Mouse (Mus musculus) MEL (cell line): ENCODE measurements around the gene Gm20388. TPM values are rescaled to one million over a fixed set of nuclear protein-coding genes. Genes with fewer than 3 reads are reported as not detected.

Experiments
- DNase-seq: peaks from one replicate; pipeline ENCODE4 v3.0.0; 2011; ENCODE audit warnings: low read depth, low spot score
- H3K27ac ChIP-seq: 2 replicates; pipeline ENCODE4 v1.5.1; 2012; ENCODE audit warnings: low read depth, mild to moderate bottlenecking, control low read depth, low read length, moderate library complexity; ENCODE audit not compliant: control insufficient read depth
- H3K27me3 ChIP-seq, 2 experiments: fragments of 150-350 bp in 1 of 2; sonication (generic) in 1 of 2; 2 replicates each; pipeline ENCODE4 v1.6.1; 2012; ENCODE audit warnings: low read length in 2 of 2, mild to moderate bottlenecking in 2 of 2, improper control_type of control experiment in 1 of 2, moderate library complexity in 1 of 2; ENCODE audit not compliant: insufficient read depth in 2 of 2, control insufficient read depth in 1 of 2
- H3K36me3 ChIP-seq, 2 experiments: 2 replicates each; pipeline ENCODE4 v1.6.1; 2012 to 2014; ENCODE audit warnings: low read length in 2 of 2, improper control_type of control experiment in 1 of 2, inconsistent platforms in 1 of 2, mild to moderate bottlenecking in 1 of 2; ENCODE audit not compliant: insufficient read depth in 2 of 2, control insufficient read depth in 1 of 2
- H3K4me1 ChIP-seq, 2 experiments: fragments of 150-350 bp in 1 of 2; sonication (generic) in 1 of 2; 2 replicates each; pipeline ENCODE4 v1.6.1; 2012; ENCODE audit warnings: low read length in 2 of 2, improper control_type of control experiment in 1 of 2, mild to moderate bottlenecking in 1 of 2; ENCODE audit not compliant: insufficient read depth in 2 of 2, control insufficient read depth in 1 of 2
- H3K4me3 ChIP-seq, 2 experiments: fragments of 150-350 bp in 1 of 2; sonication (generic) in 1 of 2; 2 replicates each; pipeline ENCODE4 v1.5.1; 2012; ENCODE audit warnings: low read depth in 2 of 2, low read length in 2 of 2, mild to moderate bottlenecking in 2 of 2, moderate library complexity in 2 of 2, control low read depth in 1 of 2, improper control_type of control experiment in 1 of 2; ENCODE audit not compliant: control insufficient read depth in 1 of 2, insufficient read depth in 1 of 2
- H3K79me2 ChIP-seq: 2 replicates; pipeline ENCODE4 v1.6.1; 2012; ENCODE audit warnings: mild to moderate bottlenecking, low read length, moderate library complexity; ENCODE audit not compliant: control insufficient read depth, poor library complexity, insufficient read depth
- H3K9ac ChIP-seq: 2 replicates; pipeline ENCODE4 v1.6.1; 2012; ENCODE audit warnings: low read depth, mild to moderate bottlenecking, control low read depth, low read length, moderate library complexity; ENCODE audit not compliant: control insufficient read depth, poor library complexity, severe bottlenecking
- H3K9me3 ChIP-seq: fragments of 150-350 bp; sonication (generic); replicated peaks from 2 replicates; pipeline ENCODE4 v1.6.1; 2012; ENCODE audit warnings: mild to moderate bottlenecking, low read length, improper control_type of control experiment, moderate library complexity; ENCODE audit not compliant: insufficient read depth
- CHD1 ChIP-seq: IDR thresholded peaks from 2 replicates; pipeline ENCODE4 v1.6.1; 2012; ENCODE audit warnings: low read depth, mild to moderate bottlenecking, inconsistent platforms, low read length, improper control_type of control experiment
- CHD2 ChIP-seq: IDR thresholded peaks from 2 replicates; pipeline ENCODE4 v1.6.1; 2011; ENCODE audit warnings: low read length, improper control_type of control experiment
- CTCF ChIP-seq, 3 experiments: IDR thresholded peaks in 2 of 3; conservative IDR thresholded peaks in 1 of 3; 2 replicates each; pipeline ENCODE4 v1.5.1; 2011 to 2012; ENCODE audit warnings: low read length in 3 of 3, low read depth in 2 of 3, mild to moderate bottlenecking in 2 of 3, improper control_type of control experiment in 1 of 3, inconsistent platforms in 1 of 3, mixed read lengths in 1 of 3, moderate library complexity in 1 of 3; ENCODE audit not compliant: control insufficient read depth in 1 of 3, insufficient read depth in 1 of 3, poor library complexity in 1 of 3, severe bottlenecking in 1 of 3
- E2F4 ChIP-seq: IDR thresholded peaks from 2 replicates; pipeline ENCODE4 v1.6.1; 2011; ENCODE audit warnings: low read depth, low read length, improper control_type of control experiment, borderline replicate concordance
- EP300 ChIP-seq, 2 experiments: IDR thresholded peaks; 2 replicates each; pipeline ENCODE4 v1.6.1; 2011; ENCODE audit warnings: improper control_type of control experiment in 2 of 2, low read length in 2 of 2, low read depth in 1 of 2, mild to moderate bottlenecking in 1 of 2
- ETS1 ChIP-seq: IDR thresholded peaks from 2 replicates; pipeline ENCODE4 v1.6.1; 2012; ENCODE audit warnings: low read depth, mild to moderate bottlenecking, inconsistent platforms, low read length, improper control_type of control experiment, moderate library complexity
- GABPA ChIP-seq: IDR thresholded peaks from 2 replicates; pipeline ENCODE4 v1.6.1; 2012; ENCODE audit warnings: low read depth, mild to moderate bottlenecking, inconsistent platforms, low read length, improper control_type of control experiment, moderate library complexity
- GATA1 ChIP-seq: IDR thresholded peaks from 2 replicates; pipeline ENCODE4 v1.6.1; 2011; ENCODE audit warnings: low read depth, low read length, improper control_type of control experiment
- JUND ChIP-seq: IDR thresholded peaks from 2 replicates; pipeline ENCODE4 v1.6.1; 2011; ENCODE audit warnings: low read depth, mild to moderate bottlenecking, improper control_type of control experiment, low read length
- KAT2A ChIP-seq: conservative IDR thresholded peaks from 2 replicates; pipeline ENCODE4 v1.6.1; 2012; ENCODE audit warnings: low read depth, low read length, improper control_type of control experiment, inconsistent platforms
- MAFK ChIP-seq: IDR thresholded peaks from 2 replicates; pipeline ENCODE4 v1.6.1; 2011; ENCODE audit warnings: low read depth, mild to moderate bottlenecking, low read length, improper control_type of control experiment, borderline replicate concordance
- MAX ChIP-seq: IDR thresholded peaks from 2 replicates; pipeline ENCODE4 v1.6.1; 2011; ENCODE audit warnings: low read length, improper control_type of control experiment
- MAZ ChIP-seq: IDR thresholded peaks from 2 replicates; pipeline ENCODE4 v1.6.1; 2012; ENCODE audit warnings: low read depth, mild to moderate bottlenecking, inconsistent platforms, low read length, improper control_type of control experiment
- MEF2A ChIP-seq: IDR thresholded peaks from 2 replicates; pipeline ENCODE4 v1.6.1; 2014; ENCODE audit warnings: low read depth, mild to moderate bottlenecking, inconsistent platforms, low read length, improper control_type of control experiment; ENCODE audit not compliant: poor library complexity, insufficient replicate concordance, severe bottlenecking; ENCODE audit errors: extremely low read depth
- MXI1 ChIP-seq: IDR thresholded peaks from 2 replicates; pipeline ENCODE4 v1.6.1; 2011; ENCODE audit warnings: mild to moderate bottlenecking, low read depth, low read length, improper control_type of control experiment
- MYB ChIP-seq: IDR thresholded peaks from 2 replicates; pipeline ENCODE4 v1.6.1; 2011; ENCODE audit warnings: mild to moderate bottlenecking, low read depth, low read length, improper control_type of control experiment
- POLR2A ChIP-seq, 2 experiments: IDR thresholded peaks; 2 replicates each; pipeline ENCODE4 v1.6.1; 2011 to 2012; ENCODE audit warnings: low read length in 2 of 2, mild to moderate bottlenecking in 2 of 2, control low read depth in 1 of 2, improper control_type of control experiment in 1 of 2, low read depth in 1 of 2, moderate library complexity in 1 of 2; ENCODE audit not compliant: control insufficient read depth in 1 of 2, insufficient read depth in 1 of 2, poor library complexity in 1 of 2
- POLR2AphosphoS5 ChIP-seq: IDR thresholded peaks from 2 replicates; pipeline ENCODE4 v1.6.1; 2012; ENCODE audit warnings: low read depth, borderline replicate concordance, mild to moderate bottlenecking, inconsistent platforms, low read length, moderate library complexity, mixed read lengths
- SIN3A ChIP-seq: IDR thresholded peaks from 2 replicates; pipeline ENCODE4 v1.6.1; 2012; ENCODE audit warnings: low read length, improper control_type of control experiment, inconsistent platforms
- TCF12 ChIP-seq: IDR thresholded peaks from 2 replicates; pipeline ENCODE4 v1.6.1; 2014; ENCODE audit warnings: low read depth, mild to moderate bottlenecking, inconsistent platforms, low read length, improper control_type of control experiment, moderate library complexity
- UBTF ChIP-seq: IDR thresholded peaks from 2 replicates; pipeline ENCODE4 v1.6.1; 2012; ENCODE audit warnings: low read depth, mild to moderate bottlenecking, inconsistent platforms, low read length, improper control_type of control experiment, moderate library complexity, borderline replicate concordance; ENCODE audit not compliant: insufficient read depth
- ZMIZ1 ChIP-seq: IDR thresholded peaks from 2 replicates; pipeline ENCODE4 v1.6.1; 2012; ENCODE audit warnings: low read depth, mild to moderate bottlenecking, inconsistent platforms, low read length, improper control_type of control experiment, moderate library complexity
- polyA plus RNA-seq, 2 experiments: library from polyadenylated mRNA; stranded (reverse) in 1 of 2; unstranded in 1 of 2; fragments of >175 nt in 1 of 2; fragments of >200 nt in 1 of 2; gene quantifications; 2 replicates each; pipeline versions ENCODE4 v1.2.1 to v1.2.4; 2012; ENCODE audit warnings: low replicate concordance in 2 of 2, low read depth in 1 of 2; ENCODE audit not compliant: insufficient read length in 2 of 2, insufficient read depth in 1 of 2, missing spikeins in 1 of 2
- total RNA-seq: library from RNA; depleted of rRNA; stranded (reverse); fragments of 300-350 nt; gene quantifications from 2 replicates; pipeline ENCODE4 v1.2.3, GENCODE M21; 2012

Gm20388 gene
- total and polyA plus RNA-seq, 3 experiments = 11.1 to 17.8 TPM; not detected in 1

GRCm38 (mm10) chr8:122326114-122326542 is 2415.5 kb downstream of the Gm20388 start (continued):
- TF ChIP-seq SIN3A (peak; percentile 70), MAZ (peak; percentile 93)

GRCm38 (mm10) chr8:122329072-122329471 is 2418.4 kb downstream of the Gm20388 start:
- H3K27ac ChIP-seq = peak overlapping the region; percentile 13; the same call in 1 of the 2 replicates
- H3K9me3 ChIP-seq = no peaks in the 10 kb centered on the region
- TF ChIP-seq KAT2A = no peak
- TF ChIP-seq GABPA = no peak
- TF ChIP-seq POLR2A (IDR thresholded peaks at IDR 0.05; ENCODE audit: control insufficient read depth in 1 of 2, insufficient read depth in 1 of 2, low read depth in 1 of 2, low read length in 2 of 2, poor library complexity in 1 of 2) = 0 out of 4 replicates have a peak, but pooled peaks of 1 of the 2 experiments have one; percentile 15
- no peak for TF ChIP-seq CTCF (IDR thresholded peaks at IDR 0.05 in 2 of 3, conservative IDR thresholded peaks at IDR 0.05 in 1 of 3; ENCODE audit: control insufficient read depth in 1 of 3, insufficient read depth in 1 of 3, low read depth in 2 of 3, low read length in 3 of 3, poor library complexity in 1 of 3, severe bottlenecking in 1 of 3)
- no peak for TF ChIP-seq MAX
- no peak for TF ChIP-seq E2F4
- H3K79me2 ChIP-seq = peaks cover 20% of the 10 kb centered on the region
- no peaks in the 10 kb centered on the region for H3K27me3 ChIP-seq
- DNase-seq = no peak
- peaks cover 8 to 33% of the 10 kb centered on the region in 2 experiments for H3K4me1 ChIP-seq
- no peak overlapping the region for H3K9ac ChIP-seq
- H3K4me3 ChIP-seq = no peak overlapping the region
- peaks cover 29 to 40% of the 10 kb centered on the region in 2 experiments; a peak in 3 of 4 replicates for H3K36me3 ChIP-seq

GRCm38 (mm10) chr8:122329553-122330239 is 2419.1 kb downstream of the Gm20388 start:
- Histone ChIP-seq H3K9ac (no peak overlapping the region), H3K36me3 (peaks cover 30 to 33% of the 10 kb centered on the region in 2 experiments; a peak in 3 of 4 replicates), H3K4me3 (no peak overlapping the region), H3K27me3 (no peaks in the 10 kb centered on the region), H3K79me2 (peaks cover 14% of the 10 kb centered on the region), H3K4me1 (peaks cover 4 to 27% of the 10 kb centered on the region in 2 experiments; a peak in 3 of 4 replicates), H3K27ac (peak overlapping the region; percentile 15; the same call in 1 of the 2 replicates), H3K9me3 (no peaks in the 10 kb centered on the region)
- TF ChIP-seq MXI1 (no peak), POLR2A (IDR thresholded peaks at IDR 0.05; ENCODE audit: control insufficient read depth in 1 of 2, insufficient read depth in 1 of 2, low read depth in 1 of 2, low read length in 2 of 2, poor library complexity in 1 of 2) (0 out of 4 replicates have a peak, but pooled peaks of 1 of the 2 experiments have one; percentile 5), UBTF (no peak), MYB (no peak), CHD1 (no peak), MAFK (peak; percentile 34; the same call in 1 of the 2 replicates), EP300 (IDR thresholded peaks at IDR 0.05; ENCODE audit: low read depth in 1 of 2, low read length in 2 of 2) (peak in 1 of 2 experiments; percentile 62; a peak in 2 of 4 replicates), MEF2A (no peak), POLR2AphosphoS5 (peak; percentile 30; the same call in 1 of the 2 replicates), JUND (no peak), MAZ (no peak), CTCF (IDR thresholded peaks at IDR 0.05 in 2 of 3, conservative IDR thresholded peaks at IDR 0.05 in 1 of 3; ENCODE audit: control insufficient read depth in 1 of 3, insufficient read depth in 1 of 3, low read depth in 2 of 3, low read length in 3 of 3, poor library complexity in 1 of 3, severe bottlenecking in 1 of 3) (no peak), TCF12 (0 out of 2 replicates have a peak, but pooled peaks have one; percentile 19), CHD2 (no peak), ZMIZ1 (no peak), ETS1 (no peak), SIN3A (no peak; the same call in 1 of the 2 replicates), MAX (no peak), E2F4 (no peak), GATA1 (0 out of 2 replicates have a peak, but pooled peaks have one; percentile 36)
- no peak for DNase-seq
